Mouse (Mus musculus) thymus, adult 2 months (tissue): Measurements from ENCODE around the gene Cacna1s.

Experiments used
- CTCF ChIP-seq: fragments of 200-500 bp; IDR thresholded peaks from 2 replicates; pipeline ENCODE4 v1.5.1; 2012; ENCODE audit warnings: mild to moderate bottlenecking, control low read depth, low read length, moderate library complexity, borderline replicate concordance; ENCODE audit not compliant: control insufficient read depth, poor library complexity, insufficient read depth; ENCODE audit errors: extremely low read depth
- POLR2A ChIP-seq: fragments of 200-500 bp; IDR thresholded peaks from 2 replicates; pipeline ENCODE4 v1.6.1; 2012; ENCODE audit warnings: mild to moderate bottlenecking, low read length, control low read depth, moderate library complexity; ENCODE audit not compliant: control insufficient read depth, poor library complexity, insufficient read depth; ENCODE audit errors: extremely low read depth

DNA sequence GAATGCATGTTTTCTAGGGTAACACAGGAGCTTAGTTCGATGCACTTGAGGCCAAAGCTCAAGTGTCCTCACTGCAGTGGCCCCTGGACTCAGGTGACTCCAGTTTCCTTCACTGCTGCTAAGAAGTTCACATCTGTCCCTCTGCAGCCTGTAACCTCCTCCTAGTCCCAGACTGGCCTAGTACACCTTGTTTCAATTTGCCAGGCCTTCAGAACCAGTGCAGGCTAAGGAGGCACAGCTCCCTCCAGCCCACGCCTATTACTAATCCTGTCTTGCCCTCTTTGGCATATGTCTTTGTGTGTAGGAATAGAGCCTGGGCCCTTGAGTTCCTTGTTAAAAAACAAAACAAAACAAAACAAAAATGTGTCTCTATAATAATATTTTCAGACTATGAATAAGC, 35.2 kb upstream of the Cacna1s start:
- TF ChIP-seq POLR2A (no peak), CTCF (no peak)
